Mouse (Mus musculus): Measurements from ENCODE around the gene Gm20388. TPM values are rescaled to one million over a fixed set of nuclear protein-coding genes. Genes with fewer than 3 reads are reported as not detected.

Gm20388 gene
- polyA plus RNA-seq, 1 experiment from 2014 or later = not detected

GRCm38 (mm10) chr8:119952282-119952681, 41.6 kb downstream of the Gm20388 start:
- no peak for DNase-seq (ENCODE audit: low spot score)
- no peaks in the 10 kb centered on the region for H3K4me1 ChIP-seq (replicated peaks; ENCODE audit: control insufficient read depth, insufficient read depth)
- H3K4me3 ChIP-seq (ENCODE audit: low read depth, low read length) = no peak overlapping the region
- no peaks in the 10 kb centered on the region for H3K27me3 ChIP-seq (ENCODE audit: control insufficient read depth, insufficient read depth, low read length)
- no peaks in the 10 kb centered on the region for H3K9me3 ChIP-seq (ENCODE audit: control insufficient read depth, low read length)
- WGBS = 81% methylated on average over 7 of the region's 7 CpGs
- no peak overlapping the region for H3K9ac ChIP-seq (ENCODE audit: low read length)
- no peak for TF ChIP-seq EP300 (optimal IDR thresholded peaks at IDR 0.05)
- no peak for TF ChIP-seq CTCF (IDR thresholded peaks at IDR 0.05; ENCODE audit: low read depth)
- H3K27ac ChIP-seq (replicated peaks) = no peak overlapping the region
- ATAC-seq (ENCODE audit: low FRiP score, low TSS enrichment) = no peak
- H3K36me3 ChIP-seq (ENCODE audit: control insufficient read depth, insufficient read depth, low read length) = peaks cover 31% of the 10 kb centered on the region
- H3K4me2 ChIP-seq (replicated peaks; ENCODE audit: low read depth) = no peak overlapping the region

GRCm38 (mm10) chr8:119952747-119953146, 42.1 kb downstream of the Gm20388 start:
- WGBS = 87% methylated on average over 5 of the region's 5 CpGs
- H3K4me2 ChIP-seq (replicated peaks; ENCODE audit: low read depth) = no peak overlapping the region
- no peak overlapping the region for H3K9ac ChIP-seq (ENCODE audit: low read length)
- H3K27ac ChIP-seq (replicated peaks) = no peak overlapping the region
- no peaks in the 10 kb centered on the region for H3K27me3 ChIP-seq (ENCODE audit: control insufficient read depth, insufficient read depth, low read length)
- H3K36me3 ChIP-seq (ENCODE audit: control insufficient read depth, insufficient read depth, low read length) = peaks cover 32% of the 10 kb centered on the region
- H3K9me3 ChIP-seq (ENCODE audit: control insufficient read depth, low read length) = no peaks in the 10 kb centered on the region
- no peak for TF ChIP-seq EP300 (optimal IDR thresholded peaks at IDR 0.05)
- no peaks in the 10 kb centered on the region for H3K4me1 ChIP-seq (replicated peaks; ENCODE audit: control insufficient read depth, insufficient read depth)
- no peak overlapping the region for H3K4me3 ChIP-seq (ENCODE audit: low read depth, low read length)
- DNase-seq (ENCODE audit: low spot score) (no peak), ATAC-seq (ENCODE audit: low FRiP score, low TSS enrichment) (no peak)

- Histone ChIP-seq H3K27ac (replicated peaks) (no peak overlapping the region), H3K4me1 (replicated peaks; ENCODE audit: control insufficient read depth, insufficient read depth) (no peaks in the 10 kb centered on the region), H3K9ac (ENCODE audit: low read length) (no peak overlapping the region), H3K4me2 (replicated peaks; ENCODE audit: low read depth) (no peak overlapping the region), H3K27me3 (ENCODE audit: control insufficient read depth, insufficient read depth, low read length) (no peaks in the 10 kb centered on the region), H3K36me3 (ENCODE audit: control insufficient read depth, insufficient read depth, low read length) (peaks cover 34% of the 10 kb centered on the region), H3K4me3 (ENCODE audit: low read depth, low read length) (no peak overlapping the region), H3K9me3 (ENCODE audit: control insufficient read depth, low read length) (no peaks in the 10 kb centered on the region)
- TF ChIP-seq CTCF (IDR thresholded peaks at IDR 0.05; ENCODE audit: low read depth) (no peak), EP300 (optimal IDR thresholded peaks at IDR 0.05) (no peak)
- ATAC-seq (ENCODE audit: low FRiP score, low TSS enrichment) (no peak), DNase-seq (ENCODE audit: low spot score) (no peak)
- WGBS = 85% methylated on average over 8 of the region's 8 CpGs
Measured at GRCm38 (mm10) chr8:119955333-119955732, 44.7 kb downstream of the Gm20388 start.

GRCm38 (mm10) chr8:119958076-119958475, 47.4 kb downstream of the Gm20388 start:
- WGBS = 92% methylated on average over 10 of the region's 10 CpGs
- Histone ChIP-seq H3K36me3 (ENCODE audit: control insufficient read depth, insufficient read depth, low read length) (peaks cover 17% of the 10 kb centered on the region), H3K4me3 (ENCODE audit: low read depth, low read length) (no peak overlapping the region), H3K9ac (ENCODE audit: low read length) (no peak overlapping the region), H3K4me2 (replicated peaks; ENCODE audit: low read depth) (no peak overlapping the region), H3K27ac (replicated peaks) (no peak overlapping the region), H3K9me3 (ENCODE audit: control insufficient read depth, low read length) (no peaks in the 10 kb centered on the region), H3K27me3 (ENCODE audit: control insufficient read depth, insufficient read depth, low read length) (no peaks in the 10 kb centered on the region), H3K4me1 (replicated peaks; ENCODE audit: control insufficient read depth, insufficient read depth) (no peaks in the 10 kb centered on the region)
- TF ChIP-seq CTCF (IDR thresholded peaks at IDR 0.05; ENCODE audit: low read depth) (no peak), EP300 (optimal IDR thresholded peaks at IDR 0.05) (no peak)
- DNase-seq (ENCODE audit: low spot score) = no peak
- no peak for ATAC-seq (ENCODE audit: low FRiP score, low TSS enrichment)

GRCm38 (mm10) chr8:119960531-119961104, 50.0 kb downstream of the Gm20388 start:
- Histone ChIP-seq H3K4me3 (ENCODE audit: low read depth, low read length) (no peak overlapping the region), H3K27me3 (ENCODE audit: control insufficient read depth, insufficient read depth, low read length) (no peaks in the 10 kb centered on the region), H3K27ac (replicated peaks) (peak overlapping the region; percentile 53; the same call in 1 of the 2 replicates), H3K4me2 (replicated peaks; ENCODE audit: low read depth) (no peak overlapping the region), H3K9me3 (ENCODE audit: control insufficient read depth, low read length) (no peaks in the 10 kb centered on the region), H3K9ac (ENCODE audit: low read length) (no peak overlapping the region), H3K36me3 (ENCODE audit: control insufficient read depth, insufficient read depth, low read length) (peaks cover 6% of the 10 kb centered on the region; the same call in 1 of the 2 replicates), H3K4me1 (replicated peaks; ENCODE audit: control insufficient read depth, insufficient read depth) (no peaks in the 10 kb centered on the region)
- DNase-seq (ENCODE audit: low spot score) = peak; percentile 41
- peak; percentile 72 for ATAC-seq (ENCODE audit: low FRiP score, low TSS enrichment)
- TF ChIP-seq CTCF (IDR thresholded peaks at IDR 0.05; ENCODE audit: low read depth) = peak; percentile 60
- no peak for TF ChIP-seq EP300 (optimal IDR thresholded peaks at IDR 0.05)
- 37% methylated on average over 5 of the region's 5 CpGs for WGBS

GRCm38 (mm10) chr8:119964859-119965258, 54.2 kb downstream of the Gm20388 start:
- 51% methylated on average over 4 of the region's 4 CpGs for WGBS
- Histone ChIP-seq H3K4me1 (replicated peaks; ENCODE audit: control insufficient read depth, insufficient read depth) (no peaks in the 10 kb centered on the region), H3K9ac (ENCODE audit: low read length) (no peak overlapping the region), H3K4me3 (ENCODE audit: low read depth, low read length) (no peak overlapping the region), H3K27ac (replicated peaks) (no peak overlapping the region), H3K9me3 (ENCODE audit: control insufficient read depth, low read length) (no peaks in the 10 kb centered on the region), H3K27me3 (ENCODE audit: control insufficient read depth, insufficient read depth, low read length) (no peaks in the 10 kb centered on the region), H3K36me3 (ENCODE audit: control insufficient read depth, insufficient read depth, low read length) (no peaks in the 10 kb centered on the region), H3K4me2 (replicated peaks; ENCODE audit: low read depth) (no peak overlapping the region)
- TF ChIP-seq EP300 (optimal IDR thresholded peaks at IDR 0.05) = no peak
- TF ChIP-seq CTCF (IDR thresholded peaks at IDR 0.05; ENCODE audit: low read depth) = no peak
- ATAC-seq (ENCODE audit: low FRiP score, low TSS enrichment) = no peak
- no peak for DNase-seq (ENCODE audit: low spot score)
